Mouse (Mus musculus) layer of hippocampus, adult 9-11 months (tissue): ENCODE data around the gene Gm10295.

Experiments used
- DNase-seq: peaks from one replicate; pipeline ENCODE4 v3.0.0; 2022

The Gm10295 gene

GRCm38 (mm10) chr7:71348922-71349321 lies 2.4 kb downstream of the Gm10295 start:
- no peak for DNase-seq

GRCm38 (mm10) chr7:71324919-71325583 lies 26.2 kb downstream of the Gm10295 start:
- no peak for DNase-seq

GRCm38 (mm10) chr7:71313148-71313765 lies 38.0 kb downstream of the Gm10295 start:
- DNase-seq = no peak

GRCm38 (mm10) chr7:71312375-71312774 lies 38.9 kb downstream of the Gm10295 start:
- no peak for DNase-seq

- DNase-seq = no peak
These were observed 39.9 kb downstream of the Gm10295 start for GRCm38 (mm10) chr7:71311411-71311810.

GRCm38 (mm10) chr7:71308051-71308450 lies 43.2 kb downstream of the Gm10295 start:
- no peak for DNase-seq

GRCm38 (mm10) chr7:71302714-71303113 lies 48.6 kb downstream of the Gm10295 start:
- no peak for DNase-seq
